Mouse (Mus musculus) MEL (cell line): ENCODE measurements around the gene Rtl4. TPM values are rescaled to one million over a fixed set of nuclear protein-coding genes. Genes with fewer than 3 reads are reported as not detected.

Source experiments
- DNase-seq: peaks from one replicate; pipeline ENCODE4 v3.0.0; 2011; ENCODE audit warnings: low read depth, low spot score
- H3K27ac ChIP-seq: 2 replicates; pipeline ENCODE4 v1.5.1; 2012; ENCODE audit warnings: low read depth, mild to moderate bottlenecking, control low read depth, low read length, moderate library complexity; ENCODE audit not compliant: control insufficient read depth
- H3K27me3 ChIP-seq, 2 experiments: fragments of 150-350 bp in 1 of 2; sonication (generic) in 1 of 2; 2 replicates each; pipeline ENCODE4 v1.6.1; 2012; ENCODE audit warnings: low read length in 2 of 2, mild to moderate bottlenecking in 2 of 2, improper control_type of control experiment in 1 of 2, moderate library complexity in 1 of 2; ENCODE audit not compliant: insufficient read depth in 2 of 2, control insufficient read depth in 1 of 2
- H3K36me3 ChIP-seq, 2 experiments: 2 replicates each; pipeline ENCODE4 v1.6.1; 2012 to 2014; ENCODE audit warnings: low read length in 2 of 2, improper control_type of control experiment in 1 of 2, inconsistent platforms in 1 of 2, mild to moderate bottlenecking in 1 of 2; ENCODE audit not compliant: insufficient read depth in 2 of 2, control insufficient read depth in 1 of 2
- H3K4me1 ChIP-seq, 2 experiments: fragments of 150-350 bp in 1 of 2; sonication (generic) in 1 of 2; 2 replicates each; pipeline ENCODE4 v1.6.1; 2012; ENCODE audit warnings: low read length in 2 of 2, improper control_type of control experiment in 1 of 2, mild to moderate bottlenecking in 1 of 2; ENCODE audit not compliant: insufficient read depth in 2 of 2, control insufficient read depth in 1 of 2
- H3K4me3 ChIP-seq, 2 experiments: fragments of 150-350 bp in 1 of 2; sonication (generic) in 1 of 2; 2 replicates each; pipeline ENCODE4 v1.5.1; 2012; ENCODE audit warnings: low read depth in 2 of 2, low read length in 2 of 2, mild to moderate bottlenecking in 2 of 2, moderate library complexity in 2 of 2, control low read depth in 1 of 2, improper control_type of control experiment in 1 of 2; ENCODE audit not compliant: control insufficient read depth in 1 of 2, insufficient read depth in 1 of 2
- H3K79me2 ChIP-seq: 2 replicates; pipeline ENCODE4 v1.6.1; 2012; ENCODE audit warnings: mild to moderate bottlenecking, low read length, moderate library complexity; ENCODE audit not compliant: control insufficient read depth, poor library complexity, insufficient read depth
- H3K9ac ChIP-seq: 2 replicates; pipeline ENCODE4 v1.6.1; 2012; ENCODE audit warnings: low read depth, mild to moderate bottlenecking, control low read depth, low read length, moderate library complexity; ENCODE audit not compliant: control insufficient read depth, poor library complexity, severe bottlenecking
- H3K9me3 ChIP-seq: fragments of 150-350 bp; sonication (generic); replicated peaks from 2 replicates; pipeline ENCODE4 v1.6.1; 2012; ENCODE audit warnings: mild to moderate bottlenecking, low read length, improper control_type of control experiment, moderate library complexity; ENCODE audit not compliant: insufficient read depth
- CHD1 ChIP-seq: IDR thresholded peaks from 2 replicates; pipeline ENCODE4 v1.6.1; 2012; ENCODE audit warnings: low read depth, mild to moderate bottlenecking, inconsistent platforms, low read length, improper control_type of control experiment
- CTCF ChIP-seq, 3 experiments: IDR thresholded peaks in 2 of 3; conservative IDR thresholded peaks in 1 of 3; 2 replicates each; pipeline ENCODE4 v1.5.1; 2011 to 2012; ENCODE audit warnings: low read length in 3 of 3, low read depth in 2 of 3, mild to moderate bottlenecking in 2 of 3, improper control_type of control experiment in 1 of 3, inconsistent platforms in 1 of 3, mixed read lengths in 1 of 3, moderate library complexity in 1 of 3; ENCODE audit not compliant: control insufficient read depth in 1 of 3, insufficient read depth in 1 of 3, poor library complexity in 1 of 3, severe bottlenecking in 1 of 3
- E2F4 ChIP-seq: IDR thresholded peaks from 2 replicates; pipeline ENCODE4 v1.6.1; 2011; ENCODE audit warnings: low read depth, low read length, improper control_type of control experiment, borderline replicate concordance
- ELF1 ChIP-seq: IDR thresholded peaks from 2 replicates; pipeline ENCODE4 v1.6.1; 2014; ENCODE audit warnings: low read depth, mild to moderate bottlenecking, inconsistent platforms, low read length, improper control_type of control experiment, moderate library complexity
- EP300 ChIP-seq, 2 experiments: IDR thresholded peaks; 2 replicates each; pipeline ENCODE4 v1.6.1; 2011; ENCODE audit warnings: improper control_type of control experiment in 2 of 2, low read length in 2 of 2, low read depth in 1 of 2, mild to moderate bottlenecking in 1 of 2
- ETS1 ChIP-seq: IDR thresholded peaks from 2 replicates; pipeline ENCODE4 v1.6.1; 2012; ENCODE audit warnings: low read depth, mild to moderate bottlenecking, inconsistent platforms, low read length, improper control_type of control experiment, moderate library complexity
- GABPA ChIP-seq: IDR thresholded peaks from 2 replicates; pipeline ENCODE4 v1.6.1; 2012; ENCODE audit warnings: low read depth, mild to moderate bottlenecking, inconsistent platforms, low read length, improper control_type of control experiment, moderate library complexity
- GATA1 ChIP-seq: IDR thresholded peaks from 2 replicates; pipeline ENCODE4 v1.6.1; 2011; ENCODE audit warnings: low read depth, low read length, improper control_type of control experiment
- JUND ChIP-seq: IDR thresholded peaks from 2 replicates; pipeline ENCODE4 v1.6.1; 2011; ENCODE audit warnings: low read depth, mild to moderate bottlenecking, improper control_type of control experiment, low read length
- KAT2A ChIP-seq: conservative IDR thresholded peaks from 2 replicates; pipeline ENCODE4 v1.6.1; 2012; ENCODE audit warnings: low read depth, low read length, improper control_type of control experiment, inconsistent platforms
- MAFK ChIP-seq: IDR thresholded peaks from 2 replicates; pipeline ENCODE4 v1.6.1; 2011; ENCODE audit warnings: low read depth, mild to moderate bottlenecking, low read length, improper control_type of control experiment, borderline replicate concordance
- MEF2A ChIP-seq: IDR thresholded peaks from 2 replicates; pipeline ENCODE4 v1.6.1; 2014; ENCODE audit warnings: low read depth, mild to moderate bottlenecking, inconsistent platforms, low read length, improper control_type of control experiment; ENCODE audit not compliant: poor library complexity, insufficient replicate concordance, severe bottlenecking; ENCODE audit errors: extremely low read depth
- MXI1 ChIP-seq: IDR thresholded peaks from 2 replicates; pipeline ENCODE4 v1.6.1; 2011; ENCODE audit warnings: mild to moderate bottlenecking, low read depth, low read length, improper control_type of control experiment
- MYC ChIP-seq: IDR thresholded peaks from 2 replicates; pipeline ENCODE4 v1.6.1; 2011; ENCODE audit warnings: low read depth, mild to moderate bottlenecking, low read length, improper control_type of control experiment, moderate library complexity
- NRF1 ChIP-seq: IDR thresholded peaks from 2 replicates; pipeline ENCODE4 v1.6.1; 2014; ENCODE audit warnings: low read depth, mild to moderate bottlenecking, inconsistent platforms, low read length, improper control_type of control experiment, moderate library complexity; ENCODE audit not compliant: poor library complexity, insufficient read depth, severe bottlenecking
- POLR2A ChIP-seq, 2 experiments: IDR thresholded peaks; 2 replicates each; pipeline ENCODE4 v1.6.1; 2011 to 2012; ENCODE audit warnings: low read length in 2 of 2, mild to moderate bottlenecking in 2 of 2, control low read depth in 1 of 2, improper control_type of control experiment in 1 of 2, low read depth in 1 of 2, moderate library complexity in 1 of 2; ENCODE audit not compliant: control insufficient read depth in 1 of 2, insufficient read depth in 1 of 2, poor library complexity in 1 of 2
- POLR2AphosphoS2 ChIP-seq: IDR thresholded peaks from 2 replicates; pipeline ENCODE4 v1.6.1; 2011; ENCODE audit warnings: low read length, improper control_type of control experiment
- POLR2AphosphoS5 ChIP-seq: IDR thresholded peaks from 2 replicates; pipeline ENCODE4 v1.6.1; 2012; ENCODE audit warnings: low read depth, borderline replicate concordance, mild to moderate bottlenecking, inconsistent platforms, low read length, moderate library complexity, mixed read lengths
- TAL1 ChIP-seq: IDR thresholded peaks from 2 replicates; pipeline ENCODE4 v1.6.1; 2012; ENCODE audit warnings: mild to moderate bottlenecking, inconsistent platforms, low read length, moderate library complexity, mixed read lengths
- TCF12 ChIP-seq: IDR thresholded peaks from 2 replicates; pipeline ENCODE4 v1.6.1; 2014; ENCODE audit warnings: low read depth, mild to moderate bottlenecking, inconsistent platforms, low read length, improper control_type of control experiment, moderate library complexity
- USF1 ChIP-seq: IDR thresholded peaks from 2 replicates; pipeline ENCODE4 v1.6.1; 2014; ENCODE audit warnings: low read depth, mild to moderate bottlenecking, inconsistent platforms, low read length, improper control_type of control experiment, moderate library complexity
- ZC3H11A ChIP-seq: IDR thresholded peaks from 2 replicates; pipeline ENCODE4 v1.6.1; 2012; ENCODE audit warnings: low read depth, mild to moderate bottlenecking, inconsistent platforms, low read length, improper control_type of control experiment
- ZKSCAN1 ChIP-seq: IDR thresholded peaks from 2 replicates; pipeline ENCODE4 v1.6.1; 2012; ENCODE audit warnings: low read depth, mild to moderate bottlenecking, inconsistent platforms, low read length, improper control_type of control experiment, moderate library complexity
- ZNF384 ChIP-seq: IDR thresholded peaks from 2 replicates; pipeline ENCODE4 v1.6.1; 2012; ENCODE audit warnings: low read depth, mild to moderate bottlenecking, inconsistent platforms, low read length, improper control_type of control experiment
- polyA plus RNA-seq, 2 experiments: library from polyadenylated mRNA; stranded (reverse) in 1 of 2; unstranded in 1 of 2; fragments of >175 nt in 1 of 2; fragments of >200 nt in 1 of 2; gene quantifications; 2 replicates each; pipeline versions ENCODE4 v1.2.1 to v1.2.4; 2012; ENCODE audit warnings: low replicate concordance in 2 of 2, low read depth in 1 of 2; ENCODE audit not compliant: insufficient read length in 2 of 2, insufficient read depth in 1 of 2, missing spikeins in 1 of 2
- total RNA-seq: library from RNA; depleted of rRNA; stranded (reverse); fragments of 300-350 nt; gene quantifications from 2 replicates; pipeline ENCODE4 v1.2.3, GENCODE M21; 2012; rRNA removed

The Rtl4 gene
- total RNA-seq (not detected in 2 replicates), polyA plus RNA-seq (not detected)

- Histone ChIP-seq H3K27ac (no peak within 1 kb of the TSS), H3K9ac (no peak within 1 kb of the TSS), H3K4me3 (no peak within 1 kb of the TSS), H3K4me1 (no peaks in the 10 kb centered on the region), H3K27me3 (no peaks in the 10 kb centered on the region; a peak in 1 of 4 replicates), H3K36me3 (no peaks in the 10 kb centered on the region), H3K9me3 (no peaks in the 10 kb centered on the region), H3K79me2 (no peaks in the 10 kb centered on the region)
- TF ChIP-seq TAL1 (no peak), USF1 (no peak), MXI1 (no peak), CTCF (IDR thresholded peaks at IDR 0.05 in 2 of 3, conservative IDR thresholded peaks at IDR 0.05 in 1 of 3; ENCODE audit: control insufficient read depth in 1 of 3, insufficient read depth in 1 of 3, low read depth in 2 of 3, low read length in 3 of 3, poor library complexity in 1 of 3, severe bottlenecking in 1 of 3) (no peak), GATA1 (no peak), NRF1 (no peak), JUND (no peak), ZC3H11A (no peak), KAT2A (no peak), EP300 (IDR thresholded peaks at IDR 0.05; ENCODE audit: low read depth in 1 of 2, low read length in 2 of 2) (no peak), MEF2A (no peak), CHD1 (no peak), ELF1 (no peak), POLR2AphosphoS5 (no peak), ETS1 (no peak), ZNF384 (no peak)
- DNase-seq, result no peak
Observed at GRCm38 (mm10) chrX:144688207-144689118, at the start of gene Rtl4. Gene Rtl4 (plus strand): TSS chrX:144688907.

GRCm38 (mm10) chrX:144644756-144645155, 44.0 kb upstream of the Rtl4 start:
- no peak for TF ChIP-seq GABPA
- no peak for TF ChIP-seq ETS1
- peak in 1 of 2 experiments; percentile 50; a peak in 1 of 4 replicates for TF ChIP-seq EP300 (IDR thresholded peaks at IDR 0.05; ENCODE audit: low read depth in 1 of 2, low read length in 2 of 2)
- TF ChIP-seq CTCF (IDR thresholded peaks at IDR 0.05 in 2 of 3, conservative IDR thresholded peaks at IDR 0.05 in 1 of 3; ENCODE audit: control insufficient read depth in 1 of 3, insufficient read depth in 1 of 3, low read depth in 2 of 3, low read length in 3 of 3, poor library complexity in 1 of 3, severe bottlenecking in 1 of 3), result no peak
- TF ChIP-seq TCF12, result peak; percentile 59; the same call in 1 of the 2 replicates
- TF ChIP-seq MEF2A, result peak; percentile 69; the same call in 1 of the 2 replicates
- TF ChIP-seq POLR2AphosphoS2, result no peak
- no peak for TF ChIP-seq KAT2A
- no peak for TF ChIP-seq POLR2A (IDR thresholded peaks at IDR 0.05; ENCODE audit: control insufficient read depth in 1 of 2, insufficient read depth in 1 of 2, low read depth in 1 of 2, low read length in 2 of 2, poor library complexity in 1 of 2)
- TF ChIP-seq ZNF384, result peak; percentile 86
- TF ChIP-seq ZKSCAN1, result no peak
- TF ChIP-seq GATA1, result peak; percentile 56
- TF ChIP-seq E2F4, result no peak
- no peak for TF ChIP-seq MYC
- no peak for TF ChIP-seq MAFK
- TF ChIP-seq JUND, result no peak
- no peaks in the 10 kb centered on the region for H3K79me2 ChIP-seq
- H3K4me3 ChIP-seq, result no peak overlapping the region
- H3K9me3 ChIP-seq, result no peaks in the 10 kb centered on the region
- peak; percentile 13 for DNase-seq
- no peak overlapping the region for H3K27ac ChIP-seq
- no peaks in the 10 kb centered on the region for H3K36me3 ChIP-seq
- no peaks in the 10 kb centered on the region for H3K4me1 ChIP-seq
- H3K9ac ChIP-seq, result no peak overlapping the region
- H3K27me3 ChIP-seq, result no peaks in the 10 kb centered on the region
